Mouse (Mus musculus): ENCODE measurements around the gene Pus3.
A peak's percentile ranks its signal among the peaks of the same experiment; 100 is the strongest.
"Not testable (repeated sequence)": the region's sequence is repeated elsewhere in the genome, so short reads cannot be mapped to it uniquely, and the experiment has no call there.

Gene Pus3

GRCm38 (mm10) chr9:35546745-35547144 is 11.7 kb upstream of the Pus3 start:
- DNase-seq, result no peak

- no peak for DNase-seq
Observed at GRCm38 (mm10) chr9:35548455-35548854, 9.9 kb upstream of the Pus3 start.

- no peak for DNase-seq
Observed at GRCm38 (mm10) chr9:35556494-35557102, 1.8 kb upstream of the Pus3 start.

- DNase-seq, result peak; percentile 98
Observed at GRCm38 (mm10) chr9:35559009-35559890, 855 bp downstream of the Pus3 start.

GRCm38 (mm10) chr9:35561076-35561475 is 2.7 kb downstream of the Pus3 start:
- DNase-seq, result no peak

- DNase-seq, result no peak
Observed at GRCm38 (mm10) chr9:35561583-35561982, 3.2 kb downstream of the Pus3 start.

GRCm38 (mm10) chr9:35564536-35565240 is 6.3 kb downstream of the Pus3 start:
- no peak for DNase-seq

- DNase-seq, result no peak
Observed at GRCm38 (mm10) chr9:35567995-35568394, 9.6 kb downstream of the Pus3 start.

- peak; percentile 98 for DNase-seq
Observed at GRCm38 (mm10) chr9:35569571-35570534, 11.5 kb downstream of the Pus3 start, which contains the start of the genes Pate2 and Hyls1. TSS of gene Pate2 (plus strand) at chr9:35570284. TSS of gene Hyls1 (minus strand) at chr9:35570398.

- no peak for DNase-seq
Observed at GRCm38 (mm10) chr9:35570663-35571062, 12.3 kb downstream of the Pus3 start.

- peak; percentile 39 for DNase-seq
Observed at GRCm38 (mm10) chr9:35574416-35574815, 16.0 kb downstream of the Pus3 start.

- no peak for DNase-seq
Observed at GRCm38 (mm10) chr9:35587674-35588073, 29.3 kb downstream of the Pus3 start.

- DNase-seq, result peak; percentile 45
Observed at GRCm38 (mm10) chr9:35592903-35593302, 34.5 kb downstream of the Pus3 start.

- no peak for DNase-seq
Observed at GRCm38 (mm10) chr9:35607647-35608405, 49.4 kb downstream of the Pus3 start.

GRCm38 (mm10) chr9:35611841-35612240 is 53.4 kb downstream of the Pus3 start, which contains the start of gene Pate4:
TSS of gene Pate4 (minus strand) at chr9:35611941.
- DNase-seq, result no peak

GRCm38 (mm10) chr9:35614005-35614404 is 55.6 kb downstream of the Pus3 start:
- no peak for DNase-seq

GRCm38 (mm10) chr9:35616784-35617183 is 58.4 kb downstream of the Pus3 start:
- not testable (repeated sequence) for DNase-seq
